Mouse (Mus musculus) thymus, postnatal 0 days (tissue): ENCODE measurements around the gene Dzip1. TPM values are rescaled to one million over a fixed set of nuclear protein-coding genes. Genes with fewer than 3 reads are reported as not detected.
A peak's percentile ranks its signal among the peaks of the same experiment; 100 is the strongest.

Experiments
- DNase-seq: peaks from one replicate; pipeline ENCODE4 v3.0.0-alpha.2; 2015; ENCODE audit warnings: low spot score
- polyA plus RNA-seq: library from polyadenylated mRNA; unstranded; fragments of >200 nt; fragmentation: Nextera tagmentation; extraction: Ambion mirVana; gene quantifications from 2 replicates; pipeline ENCODE4 v1.2.1, GENCODE M21; 2015

The Dzip1 gene
- polyA plus RNA-seq, result 17.6 and 23.6 TPM in 2 replicates

DNA sequence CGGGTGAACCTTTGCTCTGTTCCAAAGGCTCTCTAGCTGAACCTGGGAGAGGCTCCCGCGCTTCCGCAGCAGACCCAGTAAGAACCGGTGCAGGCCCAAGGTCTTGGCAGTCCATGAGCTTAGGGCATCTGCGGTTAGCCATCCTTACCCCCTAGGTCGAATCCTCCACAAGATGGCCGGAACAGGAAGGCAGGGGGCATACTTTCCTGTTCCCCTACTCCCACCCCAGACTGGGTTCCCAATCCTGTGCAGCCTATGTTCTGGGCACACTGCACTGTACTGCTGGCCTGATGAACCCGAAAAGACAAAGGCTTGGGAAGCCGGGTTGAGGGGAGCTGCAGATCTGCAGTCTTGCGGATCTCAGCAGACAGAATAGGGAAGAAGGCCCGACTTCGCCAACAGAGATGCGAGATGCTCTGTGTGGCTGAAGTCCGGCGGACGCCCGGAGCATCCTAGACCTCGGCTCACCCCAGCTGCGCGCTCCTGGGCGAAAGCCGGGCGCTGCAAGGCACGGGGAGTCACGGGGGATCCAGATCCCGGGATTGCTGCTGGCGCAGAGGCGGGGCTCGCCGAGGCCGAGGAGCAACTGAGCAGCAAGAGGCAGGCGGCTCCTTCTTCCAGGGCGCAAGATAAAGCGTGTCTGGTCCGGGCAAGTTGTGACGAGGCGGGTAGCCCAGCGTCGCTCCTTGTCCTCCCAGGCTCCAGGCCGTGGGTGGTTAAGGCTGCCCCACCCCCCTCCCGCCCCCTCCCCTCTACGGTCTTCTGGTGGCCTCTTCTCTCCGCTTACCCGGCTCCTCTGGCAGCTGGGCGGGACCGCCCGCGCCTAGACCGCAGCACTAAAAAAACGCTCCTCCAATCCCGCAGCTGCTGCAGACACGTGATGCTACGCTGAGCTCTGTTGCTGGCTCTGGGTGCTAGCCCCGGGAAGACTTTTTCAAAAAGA is at the start of gene Dzip1:
Dzip1 (minus strand) TSS at position 788 of the 943 bp plus-strand sequence.
- DNase-seq, result peak; percentile 86

GRCm38 (mm10) chr14:118972268-118972667 is 47.0 kb upstream of the Dzip1 start:
- no peak for DNase-seq

- no peak for DNase-seq
Observed at GRCm38 (mm10) chr14:118967646-118968045, 42.4 kb upstream of the Dzip1 start.

DNA sequence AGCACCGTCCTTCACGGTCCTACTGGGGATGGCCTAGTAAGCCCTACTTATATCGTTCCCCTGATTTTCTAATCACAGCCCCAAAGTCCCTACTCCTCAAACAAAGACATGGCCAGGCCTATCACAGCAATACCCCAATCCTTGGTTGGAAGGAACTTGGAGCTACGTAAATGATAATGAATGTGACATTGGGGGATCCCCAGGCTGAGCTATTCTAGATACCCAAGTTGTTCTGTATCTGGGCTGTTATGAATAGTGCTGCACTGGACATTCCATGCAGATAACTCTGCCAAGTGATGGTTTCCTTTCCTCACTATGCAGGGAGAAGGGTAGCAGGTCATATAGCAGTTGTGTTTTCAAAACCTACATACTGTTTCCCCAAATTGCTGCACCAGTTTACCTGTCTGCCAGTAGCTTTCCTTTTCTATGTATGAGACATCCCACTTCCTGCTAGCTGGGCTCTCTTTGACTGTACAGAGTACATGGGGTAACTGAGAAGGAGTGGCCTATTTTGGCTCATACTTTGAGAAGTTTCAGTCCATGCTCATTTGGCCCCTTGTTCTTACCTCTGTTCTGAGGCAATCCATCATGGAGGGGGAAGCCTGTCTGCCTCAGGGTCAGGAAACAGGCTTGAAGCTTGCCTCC is 40.2 kb upstream of the Dzip1 start:
- no peak for DNase-seq

DNA sequence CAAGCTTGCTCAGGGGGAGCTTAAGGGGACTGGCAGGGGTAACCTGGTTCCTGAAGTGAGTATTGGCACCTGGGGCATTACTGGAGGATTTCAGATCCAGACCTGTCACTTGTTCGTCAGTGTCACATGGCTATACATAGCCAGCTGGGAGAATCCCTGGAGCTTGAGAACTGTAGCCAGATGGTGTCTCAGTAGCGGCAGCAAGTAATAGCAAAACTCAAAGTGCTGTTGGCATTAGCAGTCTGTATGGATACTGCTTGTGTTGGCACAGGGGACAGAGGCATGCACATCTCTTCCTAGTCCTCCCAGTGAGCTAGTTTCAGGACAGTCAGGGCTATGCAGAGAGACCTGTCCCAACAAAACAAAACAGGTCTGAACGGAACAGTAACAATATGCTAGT is 32.8 kb upstream of the Dzip1 start:
- DNase-seq, result no peak

DNA sequence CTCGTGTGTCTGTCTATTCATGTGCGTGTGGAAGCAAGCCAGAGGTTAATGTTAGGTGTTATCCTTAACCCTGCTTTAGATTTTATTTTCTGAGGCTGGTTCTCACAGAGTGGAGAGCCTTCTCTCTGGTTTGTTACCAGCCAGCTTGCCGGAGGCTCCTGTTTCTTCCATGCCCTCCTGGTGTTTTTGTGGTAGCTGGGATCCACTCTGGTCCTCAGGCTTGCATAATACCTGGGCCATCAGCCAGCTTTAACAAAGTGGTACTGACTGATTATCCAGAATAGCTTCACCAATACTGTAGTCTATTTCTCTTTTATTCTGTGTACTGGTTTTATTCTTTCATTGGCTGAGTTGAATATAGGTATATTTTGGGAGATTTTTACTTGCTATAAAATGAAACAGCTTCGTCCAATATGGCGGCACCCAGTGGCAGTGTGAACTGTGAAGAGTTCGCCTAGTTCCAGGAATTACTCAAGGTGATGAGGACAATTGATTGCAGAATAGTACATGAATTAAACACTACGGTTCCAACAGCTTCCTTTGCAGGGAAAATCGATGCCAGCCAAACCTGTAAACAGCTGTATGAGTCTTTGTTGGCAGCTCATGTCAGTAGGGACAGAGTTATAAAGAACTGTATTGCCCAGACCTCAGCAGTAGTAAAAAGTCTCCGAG is 26.8 kb upstream of the Dzip1 start:
- DNase-seq, result no peak

DNA sequence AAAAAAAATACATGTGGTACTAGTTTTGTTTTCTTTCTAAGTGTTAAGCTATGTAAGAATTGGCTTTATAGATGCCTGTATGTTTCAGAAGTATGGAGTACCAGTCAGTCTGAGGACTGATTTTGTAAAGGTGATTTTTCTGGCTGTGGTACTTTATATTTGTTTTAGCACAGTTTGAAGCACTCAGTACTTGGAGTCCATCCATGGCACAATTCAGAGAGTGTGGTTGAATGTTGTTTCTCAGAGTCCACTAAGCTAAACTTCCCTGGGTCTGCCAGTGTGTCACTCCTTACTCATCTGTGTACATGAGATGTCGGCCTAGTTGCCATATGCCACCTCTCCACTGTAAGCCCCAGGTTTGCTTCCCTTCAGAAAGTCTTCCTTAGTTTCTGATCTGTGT is 23.6 kb upstream of the Dzip1 start:
- DNase-seq, result no peak

DNA sequence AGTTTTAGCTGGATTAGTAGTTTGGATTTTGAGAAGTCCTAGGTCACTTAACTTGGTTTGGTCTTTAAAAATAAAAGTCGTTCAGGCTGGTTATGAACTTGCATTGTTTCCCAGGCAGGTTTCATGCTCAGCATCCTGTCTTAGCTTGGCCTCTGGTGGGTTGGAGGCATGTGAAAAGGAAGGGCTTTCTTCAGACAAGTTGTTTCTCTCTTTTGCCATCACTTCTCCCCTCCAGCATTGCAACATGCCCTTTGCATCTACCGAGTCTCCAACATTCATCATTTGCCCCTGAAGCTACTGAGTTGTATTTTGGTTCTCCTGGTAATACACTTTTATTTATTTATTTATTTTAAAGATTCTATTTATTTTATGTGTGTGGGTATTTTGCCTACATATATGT is 19.4 kb upstream of the Dzip1 start:
- no peak for DNase-seq

- DNase-seq, result peak; percentile 33
Observed at GRCm38 (mm10) chr14:118942076-118942475, 16.8 kb upstream of the Dzip1 start.

- DNase-seq, result peak; percentile 38
Observed at GRCm38 (mm10) chr14:118940796-118941495, 15.7 kb upstream of the Dzip1 start.

- peak; percentile 20 for DNase-seq
Observed at GRCm38 (mm10) chr14:118938551-118938950, 13.3 kb upstream of the Dzip1 start.

- DNase-seq, result peak; percentile 98
Observed at GRCm38 (mm10) chr14:118937533-118938492, 12.6 kb upstream of the Dzip1 start, which contains the start of gene Dnajc3. TSS of gene Dnajc3 (plus strand) at chr14:118937976.

- no peak for DNase-seq
Observed at GRCm38 (mm10) chr14:118936952-118937351, 11.7 kb upstream of the Dzip1 start.

DNA sequence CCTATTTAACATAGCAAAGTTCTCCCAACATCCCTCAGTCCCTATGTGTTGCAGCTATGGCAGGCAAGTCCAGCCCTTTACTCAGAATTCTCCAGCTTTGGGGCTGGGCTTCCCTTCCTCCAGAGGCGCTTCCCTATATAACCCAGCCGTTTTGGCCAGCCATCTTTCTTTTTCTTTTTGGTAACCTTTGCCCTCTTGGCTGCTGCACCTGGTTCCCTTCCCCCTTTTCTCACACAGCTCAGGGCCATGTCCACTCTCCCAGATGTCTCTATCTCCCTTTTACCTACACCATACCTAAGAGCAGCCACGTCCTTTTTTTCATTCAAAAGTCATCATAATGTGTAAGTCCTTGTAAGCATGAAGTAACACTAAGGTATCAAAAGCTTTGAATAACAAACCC is 11.0 kb upstream of the Dzip1 start:
- DNase-seq, result no peak

DNA sequence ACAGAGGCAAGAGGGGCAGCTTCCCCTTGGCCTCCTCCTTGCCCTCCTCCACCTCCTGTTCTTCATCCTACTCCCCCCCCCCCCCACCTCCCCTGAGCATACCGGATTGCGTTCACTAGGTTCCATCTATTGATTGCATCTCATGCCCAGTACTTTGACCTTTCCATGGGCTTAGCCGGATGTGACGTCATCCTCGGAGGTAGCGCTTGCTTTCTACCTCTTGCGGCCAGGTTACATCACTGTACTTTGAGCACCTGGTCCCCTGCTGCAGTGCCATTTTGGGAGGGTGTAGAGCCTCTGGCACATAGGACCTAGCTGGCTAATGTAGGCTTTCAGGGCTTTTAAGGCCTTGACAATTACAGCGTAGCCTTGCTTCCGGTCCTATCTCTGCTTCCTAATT is 9.4 kb upstream of the Dzip1 start:
- no peak for DNase-seq

DNA sequence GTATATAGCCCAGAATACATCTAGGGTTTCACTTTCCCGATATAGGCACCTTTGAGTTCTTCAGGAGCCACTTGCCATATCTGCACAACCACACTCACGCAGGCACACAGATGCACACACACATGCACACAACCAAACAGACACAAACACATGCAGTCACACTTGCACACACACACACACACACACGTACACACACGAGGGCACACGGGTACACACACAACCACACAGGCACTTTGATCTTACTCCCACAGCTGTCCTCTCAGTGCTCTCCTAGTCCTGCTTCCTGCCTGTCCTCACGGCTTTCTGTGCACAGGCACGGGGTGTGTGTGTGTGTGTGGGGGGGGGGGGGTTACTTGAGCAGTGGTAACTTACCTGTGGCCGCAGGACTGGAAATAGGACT is 7.7 kb upstream of the Dzip1 start:
- DNase-seq, result peak; percentile 72

GRCm38 (mm10) chr14:118931181-118931580 is 5.9 kb upstream of the Dzip1 start:
- no peak for DNase-seq

- DNase-seq, result no peak
Observed at GRCm38 (mm10) chr14:118930777-118931176, 5.5 kb upstream of the Dzip1 start.

- DNase-seq, result peak; percentile 86
Observed at GRCm38 (mm10) chr14:118929779-118930178, 4.5 kb upstream of the Dzip1 start.

DNA sequence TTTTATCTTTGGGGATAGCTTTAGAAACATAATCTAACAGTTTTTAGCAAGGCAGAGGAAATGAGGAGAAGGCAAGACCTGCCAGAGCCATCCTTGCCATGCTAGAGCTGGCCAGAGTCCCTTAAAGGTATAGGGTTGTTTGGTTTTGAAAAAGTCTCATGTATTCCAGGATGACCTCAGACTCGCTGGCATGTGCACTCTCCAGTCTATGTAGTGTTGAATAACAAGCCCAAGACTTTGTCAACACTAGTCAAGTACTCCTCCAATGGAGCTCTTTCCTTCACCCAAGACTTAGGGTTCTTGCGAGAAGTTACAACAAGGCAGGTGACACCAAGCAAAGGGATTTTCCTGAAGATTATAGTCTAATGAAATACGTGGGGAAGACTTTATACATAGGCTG is 3.3 kb upstream of the Dzip1 start:
- DNase-seq, result no peak
